Comparison of ENCODE assay signal across 8 mouse cellular contexts in genomic region chr1:52233143-52233713, GRCm38 (mm10). TPM values are rescaled to one million over a fixed set of nuclear protein-coding genes. Genes with fewer than 3 reads are reported as not detected.
DNase-seq lines count a peak whose midpoint lies in the region; ATAC-seq and TF ChIP-seq lines count a peak whose summit lies in the region.

Gls (minus strand) TSS chr1:52233232.

- H3K79me2 ChIP-seq in C2C12 (ENCODE audit: control insufficient read depth, insufficient read depth) = peaks cover 47% of the 10 kb centered on the region
- no peaks in the 10 kb centered on the region for H3K79me2 ChIP-seq in liver, adult 2 months (ENCODE audit: control insufficient read depth, insufficient read depth, low read length)
- peaks cover 40% of the 10 kb centered on the region for H3K79me2 ChIP-seq in myocyte (ENCODE audit: control insufficient read depth, insufficient read depth)

- WGBS in heart, embryonic 11.5 days (ENCODE audit: insufficient replicate concordance) = under 1% methylated on average over 46 of the region's 46 CpGs
- WGBS in kidney, embryonic 16.5 days = under 1% methylated on average over 46 of the region's 46 CpGs
- WGBS in liver, adult 2 months = under 1% methylated on average over 43 of the region's 46 CpGs

- peak within 1 kb of the TSS; percentile 86 for H3K4me2 ChIP-seq in heart, embryonic 11.5 days
- H3K4me2 ChIP-seq in kidney, embryonic 16.5 days (replicated peaks; ENCODE audit: low read depth, low read length) = peak within 1 kb of the TSS; percentile 76
- H3K4me2 ChIP-seq in myocyte (ENCODE audit: low read depth) = peak within 1 kb of the TSS; percentile 89

- H3ac ChIP-seq in C2C12 (ENCODE audit: control insufficient read depth, insufficient read length, low read depth) = peak within 1 kb of the TSS; percentile 98
- H3ac ChIP-seq in myocyte (ENCODE audit: control insufficient read depth, insufficient read length) = peak within 1 kb of the TSS; percentile 87

- H3K36me3 ChIP-seq in C2C12 (ENCODE audit: control insufficient read depth, insufficient read depth) (no peaks in the 10 kb centered on the region), myocyte (ENCODE audit: control insufficient read depth, insufficient read depth) (no peaks in the 10 kb centered on the region)
- no peaks in the 10 kb centered on the region for H3K36me3 ChIP-seq in erythroblast, embryonic 14.5 days (ENCODE audit: control insufficient read depth)
- no peaks in the 10 kb centered on the region for H3K36me3 ChIP-seq in heart, embryonic 11.5 days (ENCODE audit: control insufficient read depth, insufficient read depth, low read length)
- no peaks in the 10 kb centered on the region for H3K36me3 ChIP-seq in kidney, embryonic 16.5 days (ENCODE audit: insufficient read depth, low read length)
- H3K36me3 ChIP-seq in liver, adult 2 months (ENCODE audit: control insufficient read depth, insufficient read depth, low read length) = no peaks in the 10 kb centered on the region
- no peaks in the 10 kb centered on the region for H3K36me3 ChIP-seq in splenic B cell, adult 2 months (ENCODE audit: control insufficient read depth, insufficient read depth, low read length, poor library complexity, severe bottlenecking)

- H3K4me3 ChIP-seq in C2C12 (ENCODE audit: insufficient read depth, poor library complexity, severe bottlenecking) (peak within 1 kb of the TSS; percentile 78), myocyte (peak within 1 kb of the TSS; percentile 53)
- peak within 1 kb of the TSS; percentile 95 for H3K4me3 ChIP-seq in erythroblast, embryonic 14.5 days (replicated peaks)
- peak within 1 kb of the TSS; percentile 99 for H3K4me3 ChIP-seq in heart, embryonic 11.5 days (ENCODE audit: low read depth, low read length)
- H3K4me3 ChIP-seq in kidney, embryonic 16.5 days (ENCODE audit: low read length) = peak within 1 kb of the TSS; percentile 93
- H3K4me3 ChIP-seq in liver, adult 2 months (ENCODE audit: insufficient read depth, low read depth, low read length) = peak within 1 kb of the TSS; percentile 97

- peak within 1 kb of the TSS; percentile 97 for H3K27ac ChIP-seq in heart, embryonic 11.5 days (ENCODE audit: low read depth, low read length)
- peak within 1 kb of the TSS; percentile 95 for H3K27ac ChIP-seq in kidney, embryonic 16.5 days (ENCODE audit: low read length)
- H3K27ac ChIP-seq in liver, adult 2 months (replicated peaks; ENCODE audit: insufficient read depth, low read depth, low read length) = peak within 1 kb of the TSS; percentile 24

- H3K79me3 ChIP-seq in C2C12 (ENCODE audit: low read depth) = peaks cover 42% of the 10 kb centered on the region

- H3K9me3 ChIP-seq in erythroblast, embryonic 14.5 days (ENCODE audit: control insufficient read depth, low read length) = no peaks in the 10 kb centered on the region
- H3K9me3 ChIP-seq in heart, embryonic 11.5 days (replicated peaks; ENCODE audit: control insufficient read depth, low read length) = no peaks in the 10 kb centered on the region
- H3K9me3 ChIP-seq in kidney, embryonic 16.5 days (ENCODE audit: low read length) = no peaks in the 10 kb centered on the region

- peak within 1 kb of the TSS; percentile 95 for H3K9ac ChIP-seq in heart, embryonic 11.5 days (ENCODE audit: low read depth, low read length)
- H3K9ac ChIP-seq in kidney, embryonic 16.5 days (replicated peaks; ENCODE audit: low read length) = peak within 1 kb of the TSS; percentile 95
- H3K9ac ChIP-seq in liver, adult 2 months (ENCODE audit: low read depth, low read length) = peak within 1 kb of the TSS; percentile 92

- TF ChIP-seq POLR2A in brain, embryonic 14.5 days (IDR thresholded peaks at IDR 0.05; ENCODE audit: borderline replicate concordance, extremely low read depth, insufficient read depth, insufficient read length, poor library complexity, severe bottlenecking) = peak; percentile 95
- TF ChIP-seq POLR2A in liver, adult 2 months (IDR thresholded peaks at IDR 0.05; ENCODE audit: extremely low read depth, insufficient read depth, low read length) = peak; percentile 97
- TF ChIP-seq POLR2A in myocyte (IDR thresholded peaks at IDR 0.05; ENCODE audit: insufficient read length, low read depth) = peak; percentile 83

- ATAC-seq in heart, embryonic 11.5 days (replicated peaks; ENCODE audit: insufficient number of reproducible peaks, low FRiP score, low TSS enrichment) = peak; percentile 99
- peak; percentile 100 for ATAC-seq in kidney, embryonic 16.5 days (ENCODE audit: low FRiP score, low TSS enrichment)

- no peak for TF ChIP-seq CTCF in C2C12 (IDR thresholded peaks at IDR 0.05; ENCODE audit: control insufficient read depth, insufficient read depth, insufficient read length)
- TF ChIP-seq CTCF in brain, embryonic 14.5 days (IDR thresholded peaks at IDR 0.05; ENCODE audit: borderline replicate concordance, extremely low read depth, insufficient read depth, insufficient read length) = no peak
- TF ChIP-seq CTCF in liver, adult 2 months (IDR thresholded peaks at IDR 0.05; ENCODE audit: low read depth, low read length) = no peak

- peak; percentile 99 for DNase-seq in brain, embryonic 14.5 days (ENCODE audit: low read depth)
- peak; percentile 91 for DNase-seq in liver, adult 2 months (ENCODE audit: extremely low read depth, low read depth, low spot score)
- peak; percentile 99 for DNase-seq in splenic B cell, adult 2 months (ENCODE audit: low read depth, low spot score)

- H3K27me3 ChIP-seq in C2C12 (ENCODE audit: control insufficient read depth, insufficient read depth, insufficient read length) (no peaks in the 10 kb centered on the region), myocyte (ENCODE audit: control insufficient read depth, insufficient read depth, insufficient read length) (no peaks in the 10 kb centered on the region)
- H3K27me3 ChIP-seq in erythroblast, embryonic 14.5 days (ENCODE audit: control insufficient read depth) = peaks cover 11% of the 10 kb centered on the region
- H3K27me3 ChIP-seq in heart, embryonic 11.5 days (ENCODE audit: control insufficient read depth, insufficient read depth, low read length) = no peaks in the 10 kb centered on the region
- no peaks in the 10 kb centered on the region for H3K27me3 ChIP-seq in kidney, embryonic 16.5 days (ENCODE audit: insufficient read depth, low read length)
- H3K27me3 ChIP-seq in liver, adult 2 months (ENCODE audit: control insufficient read depth, insufficient read depth, low read length) = peaks cover 5% of the 10 kb centered on the region; the same call in 1 of the 2 replicates
- no peaks in the 10 kb centered on the region for H3K27me3 ChIP-seq in splenic B cell, adult 2 months (ENCODE audit: control insufficient read depth, insufficient read depth, low read length, poor library complexity, severe bottlenecking)

- peaks cover 33% of the 10 kb centered on the region for H3K4me1 ChIP-seq in erythroblast, embryonic 14.5 days (ENCODE audit: control insufficient read depth)
- H3K4me1 ChIP-seq in heart, embryonic 11.5 days (ENCODE audit: control insufficient read depth, insufficient read depth, low read length) = peaks cover 14% of the 10 kb centered on the region
- H3K4me1 ChIP-seq in kidney, embryonic 16.5 days (ENCODE audit: insufficient read depth, low read length) = peaks cover 15% of the 10 kb centered on the region
- 0 out of 2 replicates have a peak, but pooled peaks cover 4% of the 10 kb centered on the region for H3K4me1 ChIP-seq in liver, adult 2 months (ENCODE audit: control insufficient read depth, insufficient read depth, low read length)

TF ChIP-seq in C2C12, 6 proteins besides CTCF, POLR2A, EP300 and RAD21:
- TF ChIP-seq FOSL1 (IDR thresholded peaks at IDR 0.05; ENCODE audit: insufficient read depth, low read length, poor library complexity, severe bottlenecking) (no peak), CEBPB (IDR thresholded peaks at IDR 0.05; ENCODE audit: low read depth) (no peak), USF1 (IDR thresholded peaks at IDR 0.05; ENCODE audit: low read depth) (no peak), MAX (IDR thresholded peaks at IDR 0.05) (no peak), MYOD1 (IDR thresholded peaks at IDR 0.05; ENCODE audit: control insufficient read depth, insufficient read length, low read depth) (no peak), MYOG (IDR thresholded peaks at IDR 0.05; ENCODE audit: control insufficient read depth, extremely low read depth, insufficient read length) (no peak)

TF ChIP-seq in myocyte, 11 proteins besides CTCF, POLR2A, EP300 and RAD21:
- TF ChIP-seq E2F4 (IDR thresholded peaks at IDR 0.05; ENCODE audit: insufficient read depth) (no peak), TCF12 (IDR thresholded peaks at IDR 0.05; ENCODE audit: insufficient read depth, poor library complexity, severe bottlenecking) (no peak), POLR2AphosphoS2 (IDR thresholded peaks at IDR 0.05; ENCODE audit: insufficient read length, low read depth) (peak; percentile 90), REST (IDR thresholded peaks at IDR 0.05; ENCODE audit: insufficient read depth, insufficient read length) (peak; percentile 43), TCF3 (IDR thresholded peaks at IDR 0.05; ENCODE audit: insufficient read length, low read depth) (no peak), SRF (IDR thresholded peaks at IDR 0.05; ENCODE audit: control insufficient read depth, insufficient read length, low read depth) (peak; percentile 32), MYOD1 (IDR thresholded peaks at IDR 0.05; ENCODE audit: control insufficient read depth in 1 of 3, insufficient read length in 2 of 3, low read depth in 2 of 3) (peak in 1 of 3 experiments; percentile 31), MAX (IDR thresholded peaks at IDR 0.05; ENCODE audit: low read depth) (no peak), CEBPB (IDR thresholded peaks at IDR 0.05; ENCODE audit: insufficient read depth, poor library complexity, severe bottlenecking) (no peak), USF1 (IDR thresholded peaks at IDR 0.05; ENCODE audit: low read depth) (no peak), MYOG (IDR thresholded peaks at IDR 0.05; ENCODE audit: control insufficient read depth in 1 of 3, insufficient read depth in 1 of 3, insufficient read length in 2 of 3, low read depth in 2 of 3) (peak in 1 of 3 experiments; percentile 1)

RNA-seq across cellular contexts. Expression of gene Gls, which starts in this region (rescaled TPM):
- polyA plus RNA-seq in C2C12 (2012; fragmentation: generic; extraction: Trizol) (22.0 TPM), myocyte (2012; fragmentation: generic; extraction: Trizol) (15.1 TPM)
- polyA plus RNA-seq in brain, embryonic 14.5 days (2012; rRNA removed) = 158 and 163 TPM in 2 replicates
- 0.48 and 0.97 TPM in 2 replicates for polyA plus RNA-seq in erythroblast, embryonic 14.5 days (2012)
- 33.0 and 36.0 TPM in 2 replicates for polyA plus RNA-seq in heart, embryonic 11.5 days (2014; fragmentation: Nextera tagmentation; extraction: Ambion mirVana)
- 18.9 and 19.6 TPM in 2 replicates for polyA plus RNA-seq in kidney, embryonic 16.5 days (2015; fragmentation: Nextera tagmentation; extraction: Ambion mirVana)
- 10.5 and 20.8 TPM in 2 replicates for total RNA-seq in liver, adult 2 months (2014; rRNA removed)
- polyA plus RNA-seq in liver, adult 2 months (2012; rRNA removed) = 1.0 and 1.2 TPM in 2 replicates

Comparison
In these comparisons a context has a peak if more than half of its experiments do, and no peak if none do; other contexts are left out.
1. Peak in every context shown above with its lines: DNase-seq, ATAC-seq, H3K4me3 ChIP-seq and H3K27ac ChIP-seq.
2. H3K27ac ChIP-seq: peak in every context shown above with its lines; median percentile 97 in heart, embryonic 11.5 days; 95 in kidney, embryonic 16.5 days; 24 in liver, adult 2 months.